Mouse (Mus musculus) erythroblast, embryonic 14.5 days (primary cell): ENCODE data around the gene 5730522E02Rik.

Source experiments
- GATA1 ChIP-seq: IDR thresholded peaks from 2 replicates; pipeline ENCODE4 v1.6.1; 2012; ENCODE audit warnings: low read length, inconsistent platforms, mixed read lengths
- TAL1 ChIP-seq: IDR thresholded peaks from 3 replicates; pipeline ENCODE4 v1.6.1; 2012; ENCODE audit warnings: low read length, inconsistent platforms, mixed read lengths

- no peak for TF ChIP-seq TAL1
- no peak for TF ChIP-seq GATA1
These were observed 372.1 kb downstream of the 5730522E02Rik start for GRCm38 (mm10) chr11:25838451-25838850.
